Mouse (Mus musculus) gastrocnemius, adult 2 months (tissue): ENCODE measurements at regions not wholly inside any gene's neighbourhood (a gene's known extent, or its start where the extent isn't known, plus 50 kb on each side); places are given as distances from the start of the nearest gene placed in this dataset.

Experiments used
- DNase-seq: peaks from one replicate; pipeline ENCODE4 v3.0.0; 2022
- H3K27ac ChIP-seq: fragments of 200-600 bp; 2 replicates; pipeline ENCODE4 v1.8.1; 2022; ENCODE audit warnings: mild to moderate bottlenecking
- H3K4me3 ChIP-seq: fragments of 200-600 bp; 2 replicates; pipeline ENCODE4 v1.8.1; 2022; ENCODE audit warnings: mild to moderate bottlenecking, moderate library complexity
- CTCF ChIP-seq: fragments of 200-600 bp; IDR thresholded peaks from 2 replicates; pipeline ENCODE4 v1.8.1; 2022; ENCODE audit warnings: antibody characterized with exemption, mild to moderate bottlenecking, moderate library complexity
- intact Hi-C: fragments of 180-260 bp; cut with DNase I; formaldehyde crosslinking; loops from one replicate; pipeline ENCODE4 v1.15.1; 2025

DNA sequence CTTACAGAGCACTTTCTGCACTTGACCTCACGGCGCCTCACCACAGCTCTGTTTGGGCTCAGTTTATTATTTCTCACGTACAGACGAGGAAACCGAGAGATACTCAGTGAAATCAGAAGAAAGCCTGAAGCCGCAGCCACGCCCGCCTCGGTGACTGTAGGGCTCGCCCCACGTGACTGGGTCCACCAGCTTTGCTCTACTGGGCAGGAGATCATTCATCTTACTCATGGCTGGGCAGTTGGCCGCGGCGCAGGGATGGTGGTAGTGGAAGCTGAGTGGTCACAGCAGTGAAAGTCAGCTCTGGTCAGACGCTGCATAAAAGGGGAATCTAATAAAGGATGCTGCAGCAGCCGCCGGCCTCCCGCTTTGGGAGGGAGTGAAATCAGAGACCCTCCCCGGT lies 135.2 kb upstream of the Tsc22d1 start:
- no peak for TF ChIP-seq CTCF
- Histone ChIP-seq H3K27ac (no peak overlapping the region), H3K4me3 (no peak overlapping the region)
- DNase-seq = no peak
- intact Hi-C loops = no loop called here

- TF ChIP-seq CTCF = no peak
- intact Hi-C loops = no loop called here
- no peak for DNase-seq
- Histone ChIP-seq H3K27ac (peak overlapping the region; percentile 31; the same call in 1 of the 2 replicates), H3K4me3 (no peak overlapping the region)
Observed at GRCm38 (mm10) chr14:76281867-76282266, 132.9 kb upstream of the Tsc22d1 start.

DNA sequence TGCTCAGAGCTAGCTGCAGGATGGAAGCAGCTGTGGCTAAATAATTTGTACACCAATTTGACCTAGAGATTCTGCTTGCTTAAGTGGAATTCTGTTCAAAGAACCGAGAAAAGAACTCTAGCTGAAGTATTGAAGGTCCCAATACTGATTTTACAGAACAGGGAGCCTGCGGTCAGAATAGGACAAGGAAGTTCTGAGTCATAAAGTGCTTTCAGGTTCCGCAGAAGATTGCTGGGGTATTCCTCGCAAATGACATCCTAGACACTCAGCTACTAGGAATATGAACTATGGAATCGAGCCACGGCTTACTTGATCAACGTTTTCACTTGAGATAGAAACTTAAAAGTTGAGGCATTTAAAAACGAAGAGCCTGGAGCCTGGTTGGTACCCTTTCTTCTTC lies 127.0 kb upstream of the Tsc22d1 start:
- DNase-seq = no peak
- H3K4me3 ChIP-seq = no peak overlapping the region
- H3K27ac ChIP-seq = no peak overlapping the region
- no peak for TF ChIP-seq CTCF
- intact Hi-C loops = no loop called here

GRCm38 (mm10) chr14:76290401-76291018 lies 124.3 kb upstream of the Tsc22d1 start:
- no peak for DNase-seq
- no peak for TF ChIP-seq CTCF
- Histone ChIP-seq H3K4me3 (no peak overlapping the region), H3K27ac (no peak overlapping the region)
- intact Hi-C loops = no loop called here

- Histone ChIP-seq H3K27ac (no peak overlapping the region), H3K4me3 (no peak overlapping the region)
- intact Hi-C loops = no loop called here
- TF ChIP-seq CTCF = peak; percentile 15; the same call in 1 of the 2 replicates
- no peak for DNase-seq
Observed at GRCm38 (mm10) chr14:76292211-76292610, 122.5 kb upstream of the Tsc22d1 start.

DNA sequence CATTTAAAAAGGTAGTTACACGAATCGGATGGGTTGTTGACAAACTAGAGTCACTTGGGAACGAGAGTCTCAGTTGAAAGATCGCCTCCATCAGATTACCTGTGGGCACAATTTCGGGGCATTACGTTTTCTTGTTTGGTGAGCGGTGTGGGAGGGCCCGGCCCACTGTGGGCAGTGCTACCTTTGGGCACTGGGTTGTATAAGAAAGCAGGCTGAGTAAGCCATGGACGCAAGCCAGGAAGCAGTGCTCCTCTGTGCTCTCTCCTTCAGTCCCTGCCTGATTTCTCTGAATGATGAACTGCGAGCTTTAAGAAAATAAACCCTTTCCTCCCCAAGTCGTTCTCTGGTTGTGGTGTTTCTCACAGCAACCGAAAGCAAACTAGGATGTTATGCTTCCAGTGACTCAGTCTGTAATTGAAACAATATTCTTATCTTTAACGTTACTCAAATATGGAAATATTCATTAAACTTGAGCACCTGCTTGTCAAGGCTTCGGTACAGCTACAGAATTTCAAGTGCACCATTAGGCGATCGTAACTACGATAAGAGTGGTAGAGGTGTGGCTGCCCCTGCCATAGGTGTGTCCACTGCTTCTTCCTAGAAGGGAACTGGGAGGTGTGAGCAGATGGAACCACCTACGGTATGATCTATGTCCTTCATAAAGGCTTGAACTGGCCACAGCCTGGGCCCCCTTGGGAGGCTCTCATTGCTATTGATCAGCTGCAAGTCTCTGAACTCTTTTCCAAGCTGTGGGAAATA lies 119.2 kb upstream of the Tsc22d1 start:
- DNase-seq = no peak
- no peak for TF ChIP-seq CTCF
- intact Hi-C loops = no loop called here

GRCm38 (mm10) chr14:76297864-76298263 lies 116.9 kb upstream of the Tsc22d1 start:
- DNase-seq = no peak
- intact Hi-C loops = no loop called here
- H3K27ac ChIP-seq = no peak overlapping the region
- H3K4me3 ChIP-seq = no peak overlapping the region
- no peak for TF ChIP-seq CTCF

More for the DNA sequence above, 119.2 kb upstream of the Tsc22d1 start:
- Histone ChIP-seq H3K27ac (no peak overlapping the region), H3K4me3 (no peak overlapping the region)

- intact Hi-C loops = loop anchor here (10.0 kb wide), 1 partner anchor 162 kb away; no protein-coding TSS in a partner anchor
- peak overlapping the region; percentile 46; the same call in 1 of the 2 replicates for H3K27ac ChIP-seq
- TF ChIP-seq CTCF = no peak
- DNase-seq = peak; percentile 46
- 0 out of 2 replicates have a peak overlapping the region, but pooled peaks have one; percentile 11 for H3K4me3 ChIP-seq
Observed at GRCm38 (mm10) chr14:76302322-76302991, 112.3 kb upstream of the Tsc22d1 start.

DNA sequence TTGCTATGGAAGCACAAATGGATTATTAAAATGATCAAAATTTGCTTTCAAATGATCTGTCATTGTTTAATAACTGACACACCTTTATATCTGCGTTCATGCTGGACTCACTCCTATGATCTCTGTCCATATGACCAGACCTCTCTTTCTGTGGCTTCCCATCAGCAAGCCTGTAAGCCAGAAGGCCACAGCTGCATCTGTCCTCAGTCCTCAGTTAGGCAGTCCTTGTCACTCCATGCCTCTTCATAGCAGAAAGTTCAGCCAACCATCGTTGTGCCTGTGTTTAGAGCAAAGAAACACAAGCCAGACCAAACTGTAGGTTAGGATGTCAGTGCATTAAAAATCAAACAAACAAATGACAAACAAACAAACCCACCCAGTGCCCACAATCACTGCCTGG lies 107.2 kb upstream of the Tsc22d1 start:
- H3K27ac ChIP-seq = no peak overlapping the region
- no peak for DNase-seq
- no peak for TF ChIP-seq CTCF
- H3K4me3 ChIP-seq = no peak overlapping the region
- intact Hi-C loops = loop anchor here (2.0 to 10.0 kb wide), 2 partner anchors 51 to 157 kb away; no protein-coding TSS in a partner anchor

GRCm38 (mm10) chr14:76308188-76308812 lies 106.5 kb upstream of the Tsc22d1 start:
- peak overlapping the region; percentile 15; the same call in 1 of the 2 replicates for H3K4me3 ChIP-seq
- H3K27ac ChIP-seq = peak overlapping the region; percentile 48
- DNase-seq = no peak
- no peak for TF ChIP-seq CTCF
- intact Hi-C loops = loop anchor here (10.0 kb wide), 1 partner anchor 157 kb away; no protein-coding TSS in a partner anchor

GRCm38 (mm10) chr14:76309606-76310005 lies 105.2 kb upstream of the Tsc22d1 start:
- Histone ChIP-seq H3K27ac (peak overlapping the region; percentile 85), H3K4me3 (no peak overlapping the region)
- no peak for TF ChIP-seq CTCF
- no peak for DNase-seq
- intact Hi-C loops = loop anchor here (5.0 to 10.0 kb wide), 3 partner anchors 92 to 155 kb away; partner anchors contain the start of gene Tsc22d1

GRCm38 (mm10) chr14:76310278-76310677 lies 104.5 kb upstream of the Tsc22d1 start:
- TF ChIP-seq CTCF = 0 out of 2 replicates have a peak, but pooled peaks have one; percentile 2
- peak; percentile 95 for DNase-seq

More at GRCm38 (mm10) chr14:76310278-76310677, 104.5 kb upstream of the Tsc22d1 start:
- Histone ChIP-seq H3K27ac (peak overlapping the region; percentile 85), H3K4me3 (no peak overlapping the region)
- intact Hi-C loops = loop anchor here (5.0 kb wide), 2 partner anchors 93 to 102 kb away; partner anchors contain the start of gene Tsc22d1
